Mouse (Mus musculus) heart, postnatal 36 days (tissue): ENCODE measurements around the gene Agap3. TPM values are rescaled to one million over a fixed set of nuclear protein-coding genes. Genes with fewer than 3 reads are reported as not detected.
A peak's percentile ranks its signal among the peaks of the same experiment; 100 is the strongest.

ENCODE experiments used
- DNase-seq, 2 experiments: peaks; one replicate each; pipeline ENCODE4 v3.0.0; 2021 to 2022
- intact Hi-C: fragments of 180-260 bp; cut with DNase I; formaldehyde crosslinking; loops from one replicate; pipeline ENCODE4 v1.15.1; 2025
- total RNA-seq, 2 experiments: library from RNA; stranded (reverse); gene quantifications; 2 replicates each; pipeline ENCODE4 v1.2.3; 2021

Agap3 gene
- total RNA-seq = 10 to 100 TPM; 83.6 to 91.1 TPM

- peak; percentile 41 to 53 for DNase-seq
- intact Hi-C loops = loop anchor here (2.0 to 5.0 kb wide), 2 partner anchors 27 to 150 kb away; no protein-coding TSS in a partner anchor
Measured at GRCm38 (mm10) chr5:24452030-24452690, at the start of gene Agap3. Gene Agap3, plus strand, starts transcription at chr5:24452177.

GRCm38 (mm10) chr5:24404594-24405360, 47.2 kb upstream of the Agap3 start:
- DNase-seq = no peak
- intact Hi-C loops = no loop called here

- DNase-seq = no peak
- intact Hi-C loops = no loop called here
Measured at GRCm38 (mm10) chr5:24405389-24405876, 46.5 kb upstream of the Agap3 start.

GRCm38 (mm10) chr5:24408651-24409050, 43.3 kb upstream of the Agap3 start:
- intact Hi-C loops = no loop called here
- DNase-seq = no peak

- no peak for DNase-seq
- intact Hi-C loops = no loop called here
Measured at GRCm38 (mm10) chr5:24409466-24409865, 42.5 kb upstream of the Agap3 start.

GRCm38 (mm10) chr5:24412063-24412462, 39.9 kb upstream of the Agap3 start:
- intact Hi-C loops = no loop called here
- DNase-seq = no peak

GRCm38 (mm10) chr5:24413042-24413693, 38.8 kb upstream of the Agap3 start, which contains the start of gene Asic3:
Gene Asic3, plus strand, starts transcription at chr5:24413392.
- intact Hi-C loops = no loop called here
- no peak for DNase-seq

GRCm38 (mm10) chr5:24413938-24414337, 38.0 kb upstream of the Agap3 start:
- intact Hi-C loops = no loop called here
- no peak for DNase-seq

GRCm38 (mm10) chr5:24416222-24416736, 35.7 kb upstream of the Agap3 start:
- intact Hi-C loops = loop anchor here (1.0 kb wide), 1 partner anchor 54 kb away; no protein-coding TSS in a partner anchor
- DNase-seq = peak; percentile 64 to 70

GRCm38 (mm10) chr5:24417587-24417986, 34.4 kb upstream of the Agap3 start:
- DNase-seq = no peak
- intact Hi-C loops = no loop called here

- intact Hi-C loops = no loop called here
Measured at GRCm38 (mm10) chr5:24420381-24420780, 31.6 kb upstream of the Agap3 start.

GRCm38 (mm10) chr5:24423129-24424003, 28.6 kb upstream of the Agap3 start, which contains the start of the genes Cdk5 and Slc4a2:
Gene Cdk5, minus strand, starts transcription at chr5:24423530.
Gene Slc4a2, plus strand, starts transcription at chr5:24423837.
- intact Hi-C loops = loop anchor here (2.0 kb wide), 2 partner anchors 27 to 29 kb away; partner anchors contain the start of gene Agap3
- peak; percentile 94 to 96 for DNase-seq

More at GRCm38 (mm10) chr5:24420381-24420780, 31.6 kb upstream of the Agap3 start:
- DNase-seq = no peak

- intact Hi-C loops = loop anchor here (2.0 kb wide), 1 partner anchor 29 kb away; the partner anchor contains the start of gene Agap3
- peak in 1 of 2 experiments; percentile 61 for DNase-seq
Measured at GRCm38 (mm10) chr5:24424004-24424781, 27.8 kb upstream of the Agap3 start.

GRCm38 (mm10) chr5:24424861-24425411, 27.0 kb upstream of the Agap3 start:
- DNase-seq = peak; percentile 81 to 89
- intact Hi-C loops = loop anchor here (2.0 to 5.0 kb wide), 2 partner anchors 28 to 152 kb away; partner anchors contain the start of genes Abcf2 and Agap3

GRCm38 (mm10) chr5:24425421-24426036, 26.4 kb upstream of the Agap3 start:
- no peak for DNase-seq
- intact Hi-C loops = loop anchor here (2.0 to 5.0 kb wide), 2 partner anchors 27 to 152 kb away; partner anchors contain the start of genes Abcf2 and Agap3

- intact Hi-C loops = loop anchor here (5.0 kb wide), 1 partner anchor 151 kb away; the partner anchor contains the start of gene Abcf2
Measured at GRCm38 (mm10) chr5:24426037-24426432, 25.9 kb upstream of the Agap3 start.

GRCm38 (mm10) chr5:24426556-24427284, 25.3 kb upstream of the Agap3 start:
- intact Hi-C loops = loop anchor here (5.0 kb wide), 1 partner anchor 151 kb away; the partner anchor contains the start of gene Abcf2

More at GRCm38 (mm10) chr5:24426037-24426432, 25.9 kb upstream of the Agap3 start:
- DNase-seq = no peak

More at GRCm38 (mm10) chr5:24426556-24427284, 25.3 kb upstream of the Agap3 start:
- no peak for DNase-seq
